Mouse (Mus musculus): Measurements from ENCODE around the gene Slc9a9. TPM values are rescaled to one million over a fixed set of nuclear protein-coding genes. Genes with fewer than 3 reads are reported as not detected.
A peak's percentile ranks its signal among the peaks of the same experiment; 100 is the strongest.

Gene Slc9a9
- polyA plus RNA-seq, 1 experiment: 127 TPM

DNA sequence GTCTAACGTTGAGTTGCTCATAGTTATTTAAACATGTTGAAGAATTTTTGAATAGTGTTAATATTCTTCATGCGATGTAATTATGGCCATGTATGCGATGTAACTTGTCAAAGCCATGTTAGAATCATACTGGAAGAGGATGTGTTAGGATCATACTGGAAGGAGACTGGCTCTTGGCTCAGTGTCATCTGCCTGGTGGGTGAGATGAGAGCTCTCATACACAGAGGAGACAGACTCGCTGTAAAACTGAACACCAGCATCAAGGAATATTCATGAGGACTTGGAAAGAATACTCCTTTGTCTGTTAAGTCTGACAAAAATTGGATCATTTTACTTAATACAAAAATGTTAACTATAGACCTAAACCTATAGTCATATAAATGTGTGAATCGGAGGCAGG, 55.4 kb downstream of the Slc9a9 start:
- no peak overlapping the region for H3K4me3 ChIP-seq (ENCODE audit: insufficient read depth, low read length)
- no peaks in the 10 kb centered on the region for H3K4me1 ChIP-seq (ENCODE audit: control insufficient read depth, insufficient read depth, low read length)
- H3K27ac ChIP-seq (ENCODE audit: insufficient read depth, low read depth, low read length): no peak overlapping the region
- TF ChIP-seq CTCF (IDR thresholded peaks at IDR 0.05; ENCODE audit: low read depth, low read length) (no peak), POLR2A (IDR thresholded peaks at IDR 0.05; ENCODE audit: borderline replicate concordance, low read depth, low read length) (no peak)

DNA sequence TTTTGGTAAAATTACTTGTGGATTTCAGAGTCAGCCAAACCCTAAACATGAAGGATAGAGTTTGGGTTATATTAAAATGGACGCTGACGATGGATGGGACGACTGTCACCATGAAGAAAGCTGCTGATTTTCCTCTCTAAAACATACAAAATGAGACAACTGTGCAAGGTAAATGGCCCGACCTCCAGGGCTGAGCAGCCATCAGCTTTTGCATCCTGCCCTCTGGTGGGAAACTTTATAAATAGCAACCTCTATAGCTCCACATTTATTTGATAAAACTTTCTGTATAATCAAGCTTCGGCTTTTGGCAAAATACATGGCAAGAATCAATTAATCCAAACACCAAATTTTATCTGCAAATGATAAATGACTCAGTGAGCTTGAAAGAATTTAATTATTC, 57.7 kb downstream of the Slc9a9 start:
- Histone ChIP-seq H3K4me3 (ENCODE audit: insufficient read depth, low read length) (no peak overlapping the region), H3K27ac (ENCODE audit: insufficient read depth, low read depth, low read length) (no peak overlapping the region), H3K4me1 (ENCODE audit: control insufficient read depth, insufficient read depth, low read length) (no peaks in the 10 kb centered on the region)
- peak; percentile 56 for TF ChIP-seq CTCF (IDR thresholded peaks at IDR 0.05; ENCODE audit: low read depth, low read length)
- TF ChIP-seq POLR2A (IDR thresholded peaks at IDR 0.05; ENCODE audit: borderline replicate concordance, low read depth, low read length): no peak

DNA sequence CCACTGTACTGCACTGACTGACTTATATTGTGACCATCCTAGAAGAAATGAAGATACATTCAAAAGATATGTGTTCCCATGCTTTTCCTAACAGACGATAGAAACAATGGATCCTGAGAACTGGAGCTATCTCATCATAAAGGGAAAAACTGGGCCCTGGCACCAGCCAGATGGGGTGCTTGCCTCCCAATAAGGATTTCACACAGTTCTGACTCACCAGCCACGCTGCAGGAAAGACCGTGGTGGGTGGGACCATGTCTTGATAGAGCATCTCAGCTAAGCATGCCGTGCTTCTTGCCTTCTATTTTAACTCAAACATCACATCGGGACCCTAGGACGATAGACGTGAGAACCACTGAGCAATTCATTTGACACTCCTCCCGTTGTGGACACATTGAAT, 60.7 kb downstream of the Slc9a9 start:
- no peak overlapping the region for H3K27ac ChIP-seq (ENCODE audit: insufficient read depth, low read depth, low read length)
- TF ChIP-seq POLR2A (IDR thresholded peaks at IDR 0.05; ENCODE audit: borderline replicate concordance, low read depth, low read length) (no peak), CTCF (IDR thresholded peaks at IDR 0.05; ENCODE audit: low read depth, low read length) (no peak)
- H3K4me3 ChIP-seq (ENCODE audit: insufficient read depth, low read length): no peak overlapping the region
- H3K4me1 ChIP-seq (ENCODE audit: control insufficient read depth, insufficient read depth, low read length): peaks cover 9% of the 10 kb centered on the region

DNA sequence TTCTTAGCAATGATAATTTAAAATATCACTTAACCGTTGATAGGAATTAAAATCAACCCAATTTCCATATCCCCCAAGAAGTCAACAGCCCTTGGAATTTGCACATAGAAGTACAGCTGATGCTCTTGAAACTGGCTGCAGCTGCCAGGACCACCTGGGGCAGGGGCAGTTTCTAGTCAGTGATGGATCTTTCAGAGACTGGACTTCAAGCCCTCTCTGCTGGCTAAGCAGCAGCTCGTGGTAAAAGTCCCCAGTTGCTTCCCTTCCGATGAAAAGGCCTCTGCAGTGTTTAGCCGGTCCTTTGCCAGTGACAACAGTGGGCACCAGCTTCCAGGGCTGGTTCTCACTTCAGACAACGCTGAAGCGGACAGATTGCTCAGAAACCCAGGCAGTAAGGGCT, 62.4 kb downstream of the Slc9a9 start:
- TF ChIP-seq CTCF (IDR thresholded peaks at IDR 0.05; ENCODE audit: low read depth, low read length): no peak
- no peak for TF ChIP-seq POLR2A (IDR thresholded peaks at IDR 0.05; ENCODE audit: borderline replicate concordance, low read depth, low read length)
- Histone ChIP-seq H3K4me1 (ENCODE audit: control insufficient read depth, insufficient read depth, low read length) (peaks cover 9% of the 10 kb centered on the region), H3K27ac (ENCODE audit: insufficient read depth, low read depth, low read length) (no peak overlapping the region), H3K4me3 (ENCODE audit: insufficient read depth, low read length) (no peak overlapping the region)

DNA sequence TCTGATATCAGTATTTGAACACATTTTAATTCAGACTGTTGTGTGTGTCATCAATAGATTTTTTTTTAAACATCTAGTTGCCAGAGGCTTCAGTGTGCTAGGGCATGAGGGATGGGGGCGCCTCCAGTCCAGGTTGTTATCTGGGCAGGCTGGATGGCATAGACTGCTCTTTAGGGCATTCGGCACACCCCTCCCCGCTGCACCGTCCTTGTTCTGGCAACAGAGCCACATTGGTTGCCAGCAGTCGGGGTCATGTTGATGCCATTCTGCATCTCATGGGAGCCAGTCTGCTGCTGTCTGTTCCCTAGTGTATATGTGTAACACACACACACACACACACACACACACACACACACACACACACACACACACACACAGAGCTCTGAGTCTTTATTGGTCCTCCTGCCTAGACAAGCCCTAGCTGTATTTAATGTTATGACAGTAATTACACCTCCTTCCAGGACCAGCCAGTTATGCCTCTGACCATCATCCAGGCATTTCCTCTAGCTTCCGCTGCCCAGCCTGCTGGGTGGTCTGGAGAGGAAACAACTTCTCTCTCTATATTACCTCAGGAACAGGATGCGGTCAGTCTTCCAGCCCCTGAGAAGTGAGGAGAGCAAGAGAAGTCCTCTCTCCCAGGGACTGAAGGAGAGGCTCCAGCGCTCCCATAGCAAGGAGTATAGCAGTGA, 63.0 kb downstream of the Slc9a9 start:
- peaks cover 9% of the 10 kb centered on the region for H3K4me1 ChIP-seq (ENCODE audit: control insufficient read depth, insufficient read depth, low read length)
- no peak overlapping the region for H3K27ac ChIP-seq (ENCODE audit: insufficient read depth, low read depth, low read length)
- H3K4me3 ChIP-seq (ENCODE audit: insufficient read depth, low read length): no peak overlapping the region
- TF ChIP-seq POLR2A (IDR thresholded peaks at IDR 0.05; ENCODE audit: borderline replicate concordance, low read depth, low read length): no peak
- TF ChIP-seq CTCF (IDR thresholded peaks at IDR 0.05; ENCODE audit: low read depth, low read length): no peak

DNA sequence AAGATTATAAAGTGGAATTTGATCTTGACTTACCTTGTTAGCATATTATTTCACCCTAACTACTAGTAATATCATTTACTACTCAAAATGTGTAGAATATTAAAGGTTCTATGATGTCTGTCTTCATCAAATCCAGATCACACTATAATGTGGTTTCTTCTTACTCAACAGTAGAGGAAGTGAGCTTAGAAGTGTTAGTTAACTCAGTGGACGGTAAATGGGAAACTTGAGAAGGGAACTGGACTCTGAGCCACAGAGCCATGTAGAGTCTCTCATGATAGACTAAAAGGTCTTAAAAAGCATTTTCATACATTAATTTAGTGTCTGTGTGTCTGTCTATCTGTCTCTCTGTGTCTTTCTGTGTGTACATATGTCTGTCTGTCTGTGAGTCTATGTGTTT, 64.6 kb downstream of the Slc9a9 start:
- Histone ChIP-seq H3K4me3 (ENCODE audit: insufficient read depth, low read length) (no peak overlapping the region), H3K4me1 (ENCODE audit: control insufficient read depth, insufficient read depth, low read length) (peaks cover 9% of the 10 kb centered on the region), H3K27ac (ENCODE audit: insufficient read depth, low read depth, low read length) (no peak overlapping the region)
- TF ChIP-seq POLR2A (IDR thresholded peaks at IDR 0.05; ENCODE audit: borderline replicate concordance, low read depth, low read length) (no peak), CTCF (IDR thresholded peaks at IDR 0.05; ENCODE audit: low read depth, low read length) (no peak)

DNA sequence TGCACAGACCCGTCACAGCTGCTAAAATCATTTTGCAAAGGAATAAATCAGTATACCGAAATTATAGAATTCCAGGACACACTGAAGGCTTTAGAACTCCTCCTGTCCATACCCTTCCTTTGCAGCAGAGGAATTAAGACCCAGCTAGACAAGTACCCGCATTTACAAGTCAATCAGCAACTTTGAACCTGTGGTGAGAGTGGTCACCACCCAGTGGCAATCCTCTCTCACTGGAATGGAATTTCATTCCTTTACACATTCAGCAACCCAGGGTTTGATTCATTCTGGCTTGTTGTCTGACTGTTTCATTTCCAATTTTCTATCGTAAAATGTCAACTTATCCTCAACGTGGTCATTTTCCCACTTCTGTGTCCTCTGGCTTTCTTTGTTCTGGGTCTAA, 67.5 kb downstream of the Slc9a9 start:
- Histone ChIP-seq H3K4me3 (ENCODE audit: insufficient read depth, low read length) (no peak overlapping the region), H3K4me1 (ENCODE audit: control insufficient read depth, insufficient read depth, low read length) (peaks cover 9% of the 10 kb centered on the region), H3K27ac (ENCODE audit: insufficient read depth, low read depth, low read length) (no peak overlapping the region)
- TF ChIP-seq CTCF (IDR thresholded peaks at IDR 0.05; ENCODE audit: low read depth, low read length): no peak
- TF ChIP-seq POLR2A (IDR thresholded peaks at IDR 0.05; ENCODE audit: borderline replicate concordance, low read depth, low read length): no peak

DNA sequence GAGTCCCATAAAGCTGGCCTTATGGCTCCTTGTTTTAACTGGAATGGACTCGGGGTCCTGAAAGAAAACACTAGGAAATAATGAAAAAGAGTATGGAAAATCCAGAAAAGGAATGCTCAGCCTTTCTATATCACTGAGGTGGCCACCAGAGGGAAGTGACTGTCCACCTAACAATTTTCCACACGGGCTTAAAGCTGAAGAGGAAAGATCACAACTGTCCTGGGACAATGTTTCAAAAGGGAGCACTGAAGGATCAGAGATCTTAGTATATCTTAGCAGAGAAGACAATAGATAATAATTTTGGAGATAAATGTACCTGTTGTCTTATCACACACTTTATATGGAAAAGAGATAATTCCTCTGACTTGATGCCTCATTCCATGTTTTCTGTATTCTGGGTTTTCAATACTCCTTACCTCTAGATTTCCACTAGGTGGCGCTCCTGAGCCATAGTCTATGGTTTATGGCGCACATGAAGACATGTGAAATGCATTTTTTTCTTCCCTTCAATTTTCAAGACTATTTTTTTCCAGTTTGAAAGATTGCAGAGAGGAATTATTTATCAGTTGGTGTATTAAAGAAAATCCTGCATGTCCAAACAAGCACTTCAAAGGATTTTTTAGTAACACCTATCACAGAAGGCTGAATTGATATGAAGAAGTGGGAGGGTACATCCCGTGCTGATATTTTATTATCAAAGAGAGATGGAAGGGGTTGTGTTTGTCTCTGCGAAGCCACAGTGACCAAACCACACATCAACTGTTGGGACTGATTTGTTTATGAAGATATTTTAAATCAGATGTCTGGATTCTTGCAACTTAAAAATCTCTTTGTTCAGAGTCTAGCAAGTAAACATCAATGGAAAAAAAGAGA, 69.1 kb downstream of the Slc9a9 start:
- TF ChIP-seq POLR2A (IDR thresholded peaks at IDR 0.05; ENCODE audit: borderline replicate concordance, low read depth, low read length): no peak
- no peak for TF ChIP-seq CTCF (IDR thresholded peaks at IDR 0.05; ENCODE audit: low read depth, low read length)
- no peak overlapping the region for H3K4me3 ChIP-seq (ENCODE audit: insufficient read depth, low read length)
- peaks cover 6% of the 10 kb centered on the region for H3K4me1 ChIP-seq (ENCODE audit: control insufficient read depth, insufficient read depth, low read length)

DNA sequence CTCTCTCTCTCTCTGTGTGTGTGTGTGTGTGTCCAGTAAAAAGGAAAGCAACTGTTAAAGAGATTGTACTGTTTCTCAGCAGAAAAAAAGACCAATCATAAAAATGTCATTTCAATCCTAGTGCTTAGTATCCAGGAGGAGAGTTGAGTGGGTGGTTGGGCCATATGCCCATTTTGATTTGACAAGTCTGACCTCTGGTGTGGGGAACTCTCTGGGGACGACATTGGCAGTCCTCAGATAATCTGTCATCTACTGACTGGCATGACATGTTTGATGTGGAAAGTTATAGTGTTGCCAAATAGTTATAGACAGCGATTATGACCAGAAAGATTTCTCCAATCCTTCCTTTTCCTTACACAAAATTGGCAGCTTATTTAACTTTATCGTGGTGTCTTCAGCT, 71.1 kb downstream of the Slc9a9 start:
- no peak for TF ChIP-seq POLR2A (IDR thresholded peaks at IDR 0.05; ENCODE audit: borderline replicate concordance, low read depth, low read length)
- no peak for TF ChIP-seq CTCF (IDR thresholded peaks at IDR 0.05; ENCODE audit: low read depth, low read length)
- H3K4me3 ChIP-seq (ENCODE audit: insufficient read depth, low read length): no peak overlapping the region
- H3K4me1 ChIP-seq (ENCODE audit: control insufficient read depth, insufficient read depth, low read length): no peaks in the 10 kb centered on the region
- no peak overlapping the region for H3K27ac ChIP-seq (ENCODE audit: insufficient read depth, low read depth, low read length)

More for the DNA sequence above, 69.1 kb downstream of the Slc9a9 start:
- H3K27ac ChIP-seq (ENCODE audit: insufficient read depth, low read depth, low read length): no peak overlapping the region

DNA sequence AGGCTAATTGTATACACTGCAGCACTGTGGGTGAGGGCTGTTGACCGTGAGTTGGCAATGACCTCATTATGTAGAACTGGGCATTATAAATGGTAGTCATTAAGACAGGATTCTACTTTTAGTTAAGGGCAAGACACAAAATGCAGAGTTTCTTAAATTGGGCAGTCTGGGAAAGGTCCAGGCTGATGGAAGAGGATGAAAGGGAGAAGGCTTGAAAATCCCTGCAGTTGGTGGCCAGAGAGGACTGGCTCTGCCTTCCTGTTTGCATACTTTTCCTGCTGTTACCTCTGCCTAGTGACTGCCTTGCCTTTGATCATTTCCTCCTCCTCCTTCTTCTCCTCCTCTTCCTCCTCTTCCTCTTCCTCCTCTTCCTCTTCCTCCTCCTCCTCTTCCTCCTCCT, 73.6 kb downstream of the Slc9a9 start:
- TF ChIP-seq CTCF (IDR thresholded peaks at IDR 0.05; ENCODE audit: low read depth, low read length) (no peak), POLR2A (IDR thresholded peaks at IDR 0.05; ENCODE audit: borderline replicate concordance, low read depth, low read length) (no peak)
- no peaks in the 10 kb centered on the region for H3K4me1 ChIP-seq (ENCODE audit: control insufficient read depth, insufficient read depth, low read length)
- H3K4me3 ChIP-seq (ENCODE audit: insufficient read depth, low read length): no peak overlapping the region
- H3K27ac ChIP-seq (ENCODE audit: insufficient read depth, low read depth, low read length): no peak overlapping the region
